Mouse (Mus musculus) 3T3-L1 (cell line): ENCODE measurements around the gene Sox18.

Experiments used
- DNase-seq: peaks from one replicate; pipeline ENCODE4 v3.0.0-alpha.2; 2015; ENCODE audit warnings: low read depth, low spot score

Sox18 gene

GRCm38 (mm10) chr2:181680716-181681117 is 9.3 kb upstream of the Sox18 start:
- peak; percentile 37 for DNase-seq

- peak; percentile 76 for DNase-seq
Measured at GRCm38 (mm10) chr2:181679951-181680715, 8.7 kb upstream of the Sox18 start, which contains the start of gene Tcea2. TSS of gene Tcea2 (plus strand) at chr2:181680310.

DNA sequence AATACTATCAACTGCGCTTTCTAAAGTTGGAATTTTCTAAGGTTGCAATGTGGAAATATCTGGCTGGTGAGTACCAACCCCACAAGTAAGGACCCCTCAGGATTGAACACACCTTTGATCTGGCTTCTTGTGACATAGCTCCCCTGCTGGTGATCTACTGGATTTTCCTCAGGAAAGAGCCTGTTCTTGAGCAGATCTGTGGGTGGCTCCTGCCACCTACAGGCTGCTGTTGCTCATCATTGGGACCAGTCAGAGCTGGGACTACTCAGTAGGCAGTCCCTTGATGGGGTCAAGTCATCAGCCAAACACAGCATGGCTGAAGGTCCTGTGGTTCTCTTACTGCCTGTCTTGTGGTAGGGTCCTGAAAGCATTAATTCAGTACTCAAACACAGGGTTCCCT is 7.3 kb upstream of the Sox18 start:
- peak; percentile 94 for DNase-seq

- DNase-seq = no peak
Measured at GRCm38 (mm10) chr2:181677755-181678098, 6.3 kb upstream of the Sox18 start.

DNA sequence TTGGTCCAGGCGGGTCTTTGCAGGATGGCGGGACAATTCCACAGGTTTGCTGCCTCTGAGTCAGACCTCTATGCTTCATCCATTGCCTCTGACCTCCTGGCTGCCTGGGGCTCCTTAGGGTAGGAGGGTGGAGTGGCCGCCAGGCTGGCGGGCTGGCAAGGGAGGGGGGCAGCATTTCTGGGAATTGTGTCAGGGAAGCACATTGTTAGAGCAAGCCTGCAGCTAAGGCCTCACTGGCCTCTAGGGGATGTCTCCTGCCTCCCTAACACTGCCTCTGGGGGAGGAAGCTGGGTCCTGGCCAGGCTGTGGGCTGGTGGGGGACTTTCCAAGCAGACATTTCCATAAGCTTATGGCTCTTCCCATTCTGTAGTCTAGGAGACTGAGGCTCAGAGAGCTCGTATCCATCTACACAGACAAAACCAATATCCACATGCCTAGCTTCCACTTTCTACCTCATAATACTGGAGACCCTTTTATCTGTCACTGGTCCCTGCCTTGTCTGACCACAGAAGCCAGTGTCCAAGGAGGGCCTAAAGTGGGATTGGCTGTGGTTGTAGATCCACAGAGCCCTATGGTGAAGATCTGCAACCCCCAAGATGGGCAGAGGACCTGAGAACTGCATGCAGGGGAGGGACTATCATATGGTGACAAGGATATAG is 5.8 kb upstream of the Sox18 start:
- peak; percentile 58 for DNase-seq

GRCm38 (mm10) chr2:181676424-181676823 is 5.0 kb upstream of the Sox18 start:
- DNase-seq = peak; percentile 61

GRCm38 (mm10) chr2:181675454-181675853 is 4.0 kb upstream of the Sox18 start:
- peak; percentile 81 for DNase-seq

GRCm38 (mm10) chr2:181674934-181675333 is 3.5 kb upstream of the Sox18 start:
- no peak for DNase-seq

DNA sequence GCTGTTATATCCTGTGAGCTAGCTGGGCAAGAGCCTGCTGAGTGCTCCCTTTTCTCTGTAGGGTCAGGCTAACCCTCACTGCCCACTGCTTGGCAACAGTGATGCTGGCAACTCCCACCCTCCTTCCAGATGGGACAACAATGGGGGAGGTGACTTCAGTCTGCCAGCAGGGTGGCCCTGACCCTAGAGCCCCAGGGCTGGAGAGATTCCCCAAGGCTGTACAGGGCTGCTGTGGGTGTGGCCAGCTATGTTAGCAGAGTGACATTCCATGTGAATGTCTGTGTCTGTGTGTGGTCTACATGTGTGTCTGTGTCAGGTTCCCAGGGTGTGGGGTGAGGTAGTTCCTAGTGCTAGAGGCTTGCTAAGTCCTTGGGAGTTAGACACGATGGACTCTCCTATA is 2.1 kb upstream of the Sox18 start:
- DNase-seq = peak; percentile 57

GRCm38 (mm10) chr2:181671984-181672383 is 544 bp upstream of the Sox18 start:
- no peak for DNase-seq

- DNase-seq = no peak
Measured at GRCm38 (mm10) chr2:181670913-181671311, 528 bp downstream of the Sox18 start.

DNA sequence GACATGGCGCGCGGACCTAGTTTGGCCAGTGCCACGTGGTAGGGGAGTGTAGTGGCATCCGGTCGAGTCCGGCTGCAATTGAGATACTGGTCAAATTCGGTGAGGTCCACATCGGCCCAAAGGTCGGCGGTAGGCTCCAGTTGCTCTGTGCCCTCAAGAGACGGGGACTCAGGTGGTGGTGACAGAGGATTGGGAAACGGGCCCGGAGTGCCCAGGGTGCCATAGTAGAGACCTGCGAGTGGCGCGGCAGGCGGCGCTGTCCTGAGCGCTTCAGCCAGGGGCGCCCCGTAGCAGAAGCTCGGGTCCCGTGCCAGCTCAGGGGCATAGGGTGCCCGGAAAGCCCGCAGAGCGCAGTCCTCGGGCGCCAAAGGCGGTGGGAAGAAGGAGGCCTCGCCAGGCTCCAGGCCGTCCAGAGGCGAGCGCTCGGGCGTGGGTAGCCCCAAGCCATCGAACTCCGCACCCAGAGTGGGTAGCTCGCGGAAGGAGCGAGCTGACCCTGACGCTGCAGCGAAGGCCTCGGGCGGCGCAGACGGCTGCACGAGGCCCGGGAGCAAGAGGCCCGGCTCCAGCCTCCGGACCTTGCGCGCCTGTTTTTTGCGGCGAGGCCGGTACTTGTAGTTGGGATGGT is 1.0 kb downstream of the Sox18 start:
- DNase-seq = no peak

DNA sequence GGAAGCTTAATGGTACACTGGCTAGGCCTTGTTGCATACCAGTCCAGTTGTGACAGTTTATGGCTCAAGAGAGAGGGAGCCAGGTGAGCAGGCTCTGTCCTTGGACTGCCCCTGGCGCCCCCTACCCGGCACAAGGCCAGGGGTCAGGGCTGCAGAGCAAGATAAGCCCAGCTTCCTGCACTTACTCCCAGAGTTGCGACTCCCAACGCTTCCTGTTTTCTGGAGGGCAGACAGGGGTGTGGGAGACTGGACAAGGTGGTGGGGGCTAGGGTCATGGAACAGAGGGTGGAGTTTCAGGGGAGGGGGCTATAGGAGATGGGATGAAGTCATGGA is 8.2 kb downstream of the Sox18 start:
- no peak for DNase-seq

GRCm38 (mm10) chr2:181662620-181663297 is 8.7 kb downstream of the Sox18 start:
- DNase-seq = no peak

GRCm38 (mm10) chr2:181659609-181660055 is 11.8 kb downstream of the Sox18 start:
- peak; percentile 70 for DNase-seq

DNA sequence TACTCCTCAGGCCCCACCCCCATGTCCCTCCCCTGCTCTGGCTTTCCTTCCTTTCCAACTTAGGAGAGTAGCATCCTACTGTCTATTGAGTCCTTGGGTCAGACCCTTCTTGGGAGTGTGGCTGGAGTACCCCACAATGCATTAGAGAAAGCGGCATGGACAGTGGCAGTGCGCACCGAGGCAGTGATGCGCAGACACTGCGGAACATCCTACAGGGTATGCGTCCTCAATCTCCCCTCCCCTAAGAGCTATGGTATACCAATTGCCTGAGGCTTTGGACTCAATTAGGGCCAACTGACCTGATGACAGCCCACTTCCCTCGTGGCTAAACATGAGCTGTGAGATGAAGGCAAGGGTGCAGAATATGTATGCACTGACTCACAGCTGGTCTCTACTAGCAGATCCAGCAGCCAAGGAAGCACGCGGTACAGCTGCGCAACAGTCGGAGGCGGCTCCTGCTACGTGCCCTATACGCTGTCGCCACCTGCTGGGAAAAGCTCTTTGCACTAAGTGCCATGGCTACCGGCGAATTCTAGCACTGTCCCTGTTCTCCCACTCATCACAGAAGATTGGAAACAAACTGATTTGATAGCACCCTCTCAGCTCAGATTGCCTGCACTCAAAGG is 12.4 kb downstream of the Sox18 start:
- peak; percentile 33 for DNase-seq

DNA sequence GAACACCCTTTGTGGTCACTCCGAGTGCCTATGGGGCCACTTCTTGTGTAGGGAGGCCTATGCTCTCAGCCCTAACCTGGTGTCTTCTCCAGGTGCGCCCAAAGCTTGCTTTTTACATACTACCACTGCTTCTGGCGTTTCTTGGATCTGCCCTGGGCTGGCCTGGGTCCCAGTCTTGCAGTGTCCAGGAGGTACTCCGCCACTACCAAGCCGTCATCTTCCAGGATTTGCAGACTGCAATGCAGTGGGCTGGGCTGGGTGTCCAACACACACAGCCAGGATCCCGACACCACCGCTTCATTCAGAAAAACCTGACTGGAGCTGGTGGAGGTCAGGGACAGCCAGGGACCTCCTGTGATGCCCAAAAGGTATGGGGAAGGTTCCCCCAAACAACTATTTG is 12.9 kb downstream of the Sox18 start:
- DNase-seq = no peak

- no peak for DNase-seq
Measured at GRCm38 (mm10) chr2:181657441-181657840, 14.0 kb downstream of the Sox18 start.

- no peak for DNase-seq
Measured at GRCm38 (mm10) chr2:181656734-181657133, 14.7 kb downstream of the Sox18 start, which contains the start of gene Gm29797. TSS of gene Gm29797 (plus strand) at chr2:181657034.

- DNase-seq = no peak
Measured at GRCm38 (mm10) chr2:181653523-181653922, 17.9 kb downstream of the Sox18 start.

DNA sequence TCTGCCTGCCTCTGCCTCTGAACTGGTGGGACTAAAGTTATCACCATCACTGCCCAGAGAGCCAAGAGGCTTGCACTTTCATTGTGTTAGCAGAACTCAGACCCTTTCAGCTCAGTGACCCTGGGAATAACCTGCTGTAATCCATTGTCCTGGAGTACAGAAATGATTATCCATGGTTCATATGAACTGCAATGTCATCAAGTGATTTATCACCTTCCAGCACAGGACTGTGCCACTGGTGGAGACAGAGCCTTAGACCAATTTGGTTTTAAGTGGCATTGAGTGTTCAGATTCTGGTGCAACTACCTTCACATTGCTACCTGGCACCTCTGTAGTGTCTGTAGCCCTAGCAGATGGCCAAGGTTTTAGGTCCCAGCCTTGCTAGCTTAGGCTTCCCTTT is 18.4 kb downstream of the Sox18 start:
- DNase-seq = no peak

DNA sequence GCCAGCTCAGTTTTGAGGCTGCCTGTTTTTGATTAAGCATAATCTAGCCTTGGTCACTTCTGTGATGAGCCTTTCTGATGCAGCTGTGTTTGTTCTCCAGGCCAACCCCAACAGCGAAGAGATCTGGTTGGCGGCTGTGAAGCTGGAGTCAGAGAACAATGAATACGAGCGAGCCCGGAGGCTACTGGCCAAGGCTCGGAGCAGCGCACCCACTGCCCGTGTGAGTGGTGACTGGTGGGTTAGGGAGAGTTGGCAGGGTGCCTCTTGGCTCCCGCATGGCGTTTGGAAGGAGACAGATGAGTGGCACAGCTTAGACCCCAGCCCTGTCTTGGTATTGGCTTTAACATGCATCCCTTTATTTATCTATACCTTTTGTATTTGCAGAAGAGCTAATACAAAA is 22.5 kb downstream of the Sox18 start:
- no peak for DNase-seq
